Comparison of ENCODE assay signal across 14 mouse cellular contexts in the genomic region with DNA sequence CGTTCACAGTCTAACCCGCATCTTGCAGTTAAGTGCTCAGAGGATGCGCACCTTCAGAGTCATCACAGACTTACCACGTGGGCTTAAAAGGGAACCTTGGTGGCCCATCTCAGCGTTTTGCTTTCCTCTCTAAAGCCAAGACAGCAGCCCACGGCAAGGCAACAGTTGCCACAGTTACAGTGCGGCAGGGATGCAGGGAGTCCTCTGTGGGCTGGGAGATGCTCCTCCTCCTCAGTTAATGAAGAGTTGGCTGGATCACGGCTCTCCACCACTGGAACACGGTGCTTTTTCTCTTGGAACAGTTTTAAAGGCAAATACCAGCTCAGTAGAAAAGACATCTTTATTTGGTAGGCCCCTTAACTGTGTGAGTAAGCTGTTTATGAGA. TPM values are rescaled to one million over a fixed set of nuclear protein-coding genes. Genes with fewer than 3 reads are reported as not detected.
DNase-seq lines count a peak whose midpoint lies in the region; ATAC-seq and TF ChIP-seq lines count a peak whose summit lies in the region.
"Had no signal": no experiment of that assay in that cellular context is flagged by ENCODE, and none has a peak within 500 bp of the region (broad histone marks: within the 10 kb centered on the region; RNA-seq: fewer than 3 reads in every experiment).

No protein-coding gene starts in this region.

- intact Hi-C loops in gastrocnemius, adult 2 months (cut with DNase I): no loop called here

- H3K36me3 ChIP-seq in MEL (ENCODE audit: control insufficient read depth in 1 of 2, insufficient read depth in 2 of 2, low read length in 2 of 2): peaks cover 0 to 75% of the 10 kb centered on the region in 2 experiments; a peak in 2 of 4 replicates
- peaks cover 2% of the 10 kb centered on the region; the same call in 1 of the 2 replicates for H3K36me3 ChIP-seq in liver, embryonic 16.5 days (ENCODE audit: control insufficient read depth, insufficient read depth)
- H3K36me3 ChIP-seq in midbrain, embryonic 10.5 days: 0 out of 2 replicates have a peak, but pooled peaks cover 5% of the 10 kb centered on the region
- H3K36me3 ChIP-seq: heart, embryonic 12.5 days; hindbrain, embryonic 13.5 days had no signal

- H3K4me1 ChIP-seq in MEL (ENCODE audit: control insufficient read depth in 1 of 2, insufficient read depth in 2 of 2, low read length in 2 of 2): peaks cover 36 to 65% of the 10 kb centered on the region in 2 experiments
- H3K4me1 ChIP-seq in liver, embryonic 16.5 days (ENCODE audit: control insufficient read depth, low read depth, low read length): peaks cover 73% of the 10 kb centered on the region
- H3K4me1 ChIP-seq in midbrain, embryonic 10.5 days: peaks cover 30% of the 10 kb centered on the region

- peak overlapping the region; percentile 93; the same call in 1 of the 2 replicates for H3K27ac ChIP-seq in gastrocnemius, adult 2 months
- H3K27ac ChIP-seq in MEL (ENCODE audit: control insufficient read depth, low read depth, low read length): peak overlapping the region; percentile 51; the same call in 1 of the 2 replicates
- H3K27ac ChIP-seq in liver, embryonic 16.5 days (ENCODE audit: low read length): peak overlapping the region; percentile 99
- no peak overlapping the region for H3K27ac ChIP-seq in midbrain, embryonic 10.5 days (replicated peaks)
- H3K27ac ChIP-seq: hindbrain, embryonic 13.5 days had no signal

- peaks cover 54% of the 10 kb centered on the region for H3K79me2 ChIP-seq in MEL (ENCODE audit: control insufficient read depth, insufficient read depth, low read length, poor library complexity)

- no peak for TF ChIP-seq RAD21 in MEL (IDR thresholded peaks at IDR 0.05; ENCODE audit: low read depth, low read length)

- TF ChIP-seq EP300 in MEL (IDR thresholded peaks at IDR 0.05; ENCODE audit: low read depth in 1 of 2, low read length in 2 of 2): no peak

- no peak overlapping the region for H3K4me3 ChIP-seq in gastrocnemius, adult 2 months
- no peak overlapping the region for H3K4me3 ChIP-seq in MEL (ENCODE audit: control insufficient read depth in 1 of 2, insufficient read depth in 1 of 2, low read depth in 2 of 2, low read length in 2 of 2)
- H3K4me3 ChIP-seq in liver, embryonic 16.5 days (ENCODE audit: low read depth, low read length): peak overlapping the region; percentile 27
- H3K4me3 ChIP-seq in midbrain, embryonic 10.5 days: no peak overlapping the region
- H3K4me3 ChIP-seq: heart, embryonic 12.5 days; hindbrain, embryonic 13.5 days had no signal

- no peak for TF ChIP-seq CTCF in gastrocnemius, adult 2 months (IDR thresholded peaks at IDR 0.05)
- no peak for TF ChIP-seq CTCF in MEL (IDR thresholded peaks at IDR 0.05 in 2 of 3, conservative IDR thresholded peaks at IDR 0.05 in 1 of 3; ENCODE audit: control insufficient read depth in 1 of 3, insufficient read depth in 1 of 3, low read depth in 2 of 3, low read length in 3 of 3, poor library complexity in 1 of 3, severe bottlenecking in 1 of 3)

- H3K9me3 ChIP-seq in MEL (replicated peaks; ENCODE audit: insufficient read depth, low read length): no peaks in the 10 kb centered on the region
- no peaks in the 10 kb centered on the region for H3K9me3 ChIP-seq in liver, embryonic 16.5 days (replicated peaks; ENCODE audit: control insufficient read depth, low read length)
- no peaks in the 10 kb centered on the region for H3K9me3 ChIP-seq in midbrain, embryonic 10.5 days (replicated peaks)
- H3K9me3 ChIP-seq: heart, embryonic 12.5 days; hindbrain, embryonic 13.5 days had no signal

- H3K9ac ChIP-seq in MEL (ENCODE audit: control insufficient read depth, low read depth, low read length, poor library complexity, severe bottlenecking): no peak overlapping the region
- H3K9ac ChIP-seq in liver, embryonic 16.5 days (ENCODE audit: low read depth, low read length): peak overlapping the region; percentile 47
- H3K9ac ChIP-seq: heart, embryonic 12.5 days; hindbrain, embryonic 13.5 days had no signal

- DNase-seq in gastrocnemius, adult 2 months: no peak
- DNase-seq in gastrocnemius, postnatal 25 days: no peak
- DNase-seq in MEL (ENCODE audit: low read depth, low spot score): peak; percentile 34
- DNase-seq in layer of hippocampus, postnatal 10 days (ENCODE audit: low spot score in 2 of 2): peak; percentile 48 to 51
- no peak for DNase-seq in adrenal gland, postnatal 36 days
- no peak for DNase-seq in urinary bladder, postnatal 10 days (ENCODE audit: low spot score)
- DNase-seq in midbrain, embryonic 10.5 days (ENCODE audit: low spot score): no peak
- DNase-seq: cerebellum, postnatal 14 days; kidney, adult 9 months; lung, adult 2 months had no signal

- WGBS in liver, embryonic 16.5 days (ENCODE audit: insufficient replicate concordance): 77% methylated on average over 9 of the region's 9 CpGs
- WGBS in midbrain, embryonic 10.5 days: 88% methylated on average over 9 of the region's 9 CpGs

- ATAC-seq in liver, embryonic 16.5 days (ENCODE audit: low read depth): no peak

- peak overlapping the region; percentile 99 for H3K4me2 ChIP-seq in liver, embryonic 16.5 days (ENCODE audit: low read depth, low read length)
- H3K4me2 ChIP-seq: heart, embryonic 12.5 days; hindbrain, embryonic 13.5 days; midbrain, embryonic 11.5 days had no signal

- TF ChIP-seq POLR2A in MEL (IDR thresholded peaks at IDR 0.05; ENCODE audit: control insufficient read depth in 1 of 2, insufficient read depth in 1 of 2, low read depth in 1 of 2, low read length in 2 of 2, poor library complexity in 1 of 2): no peak

- no peaks in the 10 kb centered on the region for H3K27me3 ChIP-seq in MEL (ENCODE audit: control insufficient read depth in 1 of 2, insufficient read depth in 2 of 2, low read length in 2 of 2)
- H3K27me3 ChIP-seq in liver, embryonic 16.5 days (ENCODE audit: control insufficient read depth, insufficient read depth, low read depth, low read length): no peaks in the 10 kb centered on the region
- no peaks in the 10 kb centered on the region for H3K27me3 ChIP-seq in midbrain, embryonic 10.5 days (ENCODE audit: low read depth, poor library complexity, severe bottlenecking)
- H3K27me3 ChIP-seq: heart, embryonic 12.5 days; hindbrain, embryonic 13.5 days had no signal

TF ChIP-seq in MEL, 35 proteins besides CTCF, POLR2A, EP300 and RAD21:
- TF ChIP-seq GATA1 (IDR thresholded peaks at IDR 0.05; ENCODE audit: low read depth, low read length): no peak
- TF ChIP-seq ZKSCAN1 (IDR thresholded peaks at IDR 0.05; ENCODE audit: low read depth, low read length): no peak
- no peak for TF ChIP-seq MEF2A (IDR thresholded peaks at IDR 0.05; ENCODE audit: extremely low read depth, insufficient replicate concordance, low read depth, low read length, poor library complexity, severe bottlenecking)
- TF ChIP-seq BHLHE40 (IDR thresholded peaks at IDR 0.05; ENCODE audit: borderline replicate concordance, low read depth, low read length): no peak
- no peak for TF ChIP-seq MXI1 (IDR thresholded peaks at IDR 0.05; ENCODE audit: low read depth, low read length)
- no peak for TF ChIP-seq USF2 (IDR thresholded peaks at IDR 0.05; ENCODE audit: borderline replicate concordance in 1 of 2, insufficient read depth in 1 of 2, low read depth in 1 of 2, low read length in 2 of 2)
- TF ChIP-seq MAZ (IDR thresholded peaks at IDR 0.05; ENCODE audit: low read depth, low read length): no peak
- TF ChIP-seq POLR2AphosphoS2 (IDR thresholded peaks at IDR 0.05; ENCODE audit: low read length): no peak
- TF ChIP-seq NELFE (IDR thresholded peaks at IDR 0.05; ENCODE audit: low read depth, low read length): no peak
- TF ChIP-seq SIN3A (IDR thresholded peaks at IDR 0.05; ENCODE audit: low read length): no peak
- no peak for TF ChIP-seq NRF1 (IDR thresholded peaks at IDR 0.05; ENCODE audit: insufficient read depth, low read depth, low read length, poor library complexity, severe bottlenecking)
- TF ChIP-seq RCOR1 (IDR thresholded peaks at IDR 0.05; ENCODE audit: low read depth, low read length): no peak
- TF ChIP-seq JUND (IDR thresholded peaks at IDR 0.05; ENCODE audit: low read depth, low read length): no peak
- TF ChIP-seq E2F4 (IDR thresholded peaks at IDR 0.05; ENCODE audit: borderline replicate concordance, low read depth, low read length): no peak
- TF ChIP-seq GABPA (IDR thresholded peaks at IDR 0.05; ENCODE audit: low read depth, low read length): no peak
- TF ChIP-seq CHD1 (IDR thresholded peaks at IDR 0.05; ENCODE audit: low read depth, low read length): no peak
TF ChIP-seq in MEL: peak in this region for 0.

RNA-seq across cellular contexts. Expression of a gene that starts 4.6 kb away (rescaled TPM):
- total RNA-seq in gastrocnemius, adult 2 months (2021): 10 to 100 TPM; 23.7 to 34.3 TPM
- 10 to 100 TPM; 23.0 to 29.3 TPM for total RNA-seq in gastrocnemius, postnatal 25 days (2021)
- 16.4 and 17.8 TPM in 2 replicates for total RNA-seq in MEL (2012; rRNA removed)
- 10 to 100 TPM in 1 of 2 experiments, not detected in 1; 26.7 TPM for polyA plus RNA-seq in MEL (2012; ENCODE audit: insufficient read depth in 1 of 2, insufficient read length in 2 of 2, low read depth in 1 of 2, low replicate concordance in 2 of 2, missing spikeins in 1 of 2)
- total RNA-seq in layer of hippocampus, postnatal 10 days (2021): 10 to 100 TPM; 52.4 to 53.9 TPM
- 13.7 and 13.8 TPM in 2 replicates for polyA plus RNA-seq in liver, embryonic 16.5 days (2015; fragmentation: Nextera tagmentation; extraction: Ambion mirVana)
- 10 to 100 TPM; 18.4 to 31.1 TPM for total RNA-seq in adrenal gland, postnatal 36 days (2021)
- polyA plus RNA-seq in midbrain, embryonic 10.5 days (2016; fragmentation: Nextera tagmentation; extraction: Ambion mirVana): 9.3 and 9.8 TPM in 2 replicates

Comparison
In these comparisons a context has a peak if more than half of its experiments do, and no peak if none do; other contexts are left out.
1. DNase-seq: peak in MEL (single experiment) and layer of hippocampus, postnatal 10 days (2 of 2); none in gastrocnemius, adult 2 months (single experiment), gastrocnemius, postnatal 25 days (single experiment), adrenal gland, postnatal 36 days (0 of 2), urinary bladder, postnatal 10 days (single experiment) and midbrain, embryonic 10.5 days (single experiment).